Mouse (Mus musculus) olfactory bulb, adult 2 months (tissue): ENCODE results near the gene Nt5c2. TPM values are rescaled to one million over a fixed set of nuclear protein-coding genes. Genes with fewer than 3 reads are reported as not detected.

Experiments used
- H3K27ac ChIP-seq: fragments of 200-500 bp; 2 replicates; pipeline ENCODE4 v1.5.1; 2012; ENCODE audit warnings: low read depth, low read length; ENCODE audit not compliant: insufficient read depth
- H3K4me1 ChIP-seq: fragments of 200-500 bp; 2 replicates; pipeline ENCODE4 v1.6.1; 2012; ENCODE audit warnings: low read length; ENCODE audit not compliant: control insufficient read depth, insufficient read depth
- H3K4me3 ChIP-seq: fragments of 200-500 bp; 2 replicates; pipeline ENCODE4 v1.5.1; 2012; ENCODE audit warnings: mild to moderate bottlenecking, low read depth, low read length, moderate library complexity; ENCODE audit not compliant: insufficient read depth
- CTCF ChIP-seq: fragments of 200-500 bp; IDR thresholded peaks from 2 replicates; pipeline ENCODE4 v1.5.1; 2012; ENCODE audit warnings: low read depth, mild to moderate bottlenecking, low read length, moderate library complexity; ENCODE audit not compliant: insufficient read depth
- POLR2A ChIP-seq: fragments of 200-500 bp; IDR thresholded peaks from 2 replicates; pipeline ENCODE4 v1.6.1; 2012; ENCODE audit warnings: mild to moderate bottlenecking, low read depth, low read length, moderate library complexity; ENCODE audit not compliant: insufficient read depth
- WGBS: fragments of 180-500 bp; shearing (Covaris S2); methylation state at CpG from one replicate; pipeline ENCODE4 v1.1.7; 2018; 5-methylcytosine and 5-hydroxymethylcytosine counted together
- polyA plus RNA-seq: library from polyadenylated mRNA; stranded (reverse); fragments of >200 nt; gene quantifications from 2 replicates; pipeline ENCODE4 v1.2.4, GENCODE M21; 2012; ENCODE audit warnings: low replicate concordance; ENCODE audit not compliant: missing spikeins, insufficient read depth, insufficient read length

Gene Nt5c2
- polyA plus RNA-seq, 1 experiment: not detected

- H3K4me1 ChIP-seq: peaks cover 27% of the 10 kb centered on the region
- WGBS: 73% methylated on average over 3 of the region's 3 CpGs
Measured at GRCm38 (mm10) chr19:46836085-46836484, 178.9 kb downstream of the Nt5c2 start.

DNA sequence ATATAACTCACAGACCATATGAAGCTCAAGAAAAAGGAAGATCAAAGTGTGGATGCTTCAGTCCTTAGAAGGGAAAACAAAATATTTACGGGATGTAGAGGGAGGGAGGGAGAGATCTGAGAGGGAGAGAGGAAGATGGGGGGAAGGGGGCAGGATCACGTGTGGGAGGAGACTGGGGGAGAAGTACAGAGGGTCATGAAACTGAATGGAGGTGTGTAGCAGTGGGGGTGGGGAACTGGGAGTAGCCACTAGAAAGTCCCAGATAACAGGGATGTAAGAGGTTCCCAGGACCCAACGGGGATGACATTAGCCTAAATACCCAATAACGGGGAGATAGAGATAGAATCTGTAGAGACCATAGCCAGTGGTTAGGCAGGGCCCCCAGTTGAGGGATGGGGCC is 179.6 kb downstream of the Nt5c2 start:
- TF ChIP-seq POLR2A (no peak), CTCF (no peak)
- Histone ChIP-seq H3K4me1 (peaks cover 31% of the 10 kb centered on the region), H3K4me3 (no peak overlapping the region), H3K27ac (no peak overlapping the region)
- WGBS: 82% methylated on average over 4 of the region's 4 CpGs

More at GRCm38 (mm10) chr19:46836085-46836484, 178.9 kb downstream of the Nt5c2 start:
- Histone ChIP-seq H3K27ac (no peak overlapping the region), H3K4me3 (no peak overlapping the region)
- no peak for TF ChIP-seq POLR2A
- no peak for TF ChIP-seq CTCF

GRCm38 (mm10) chr19:46834301-46834700 is 180.7 kb downstream of the Nt5c2 start:
- 61% methylated on average over 5 of the region's 5 CpGs for WGBS
- Histone ChIP-seq H3K27ac (no peak overlapping the region), H3K4me1 (peaks cover 29% of the 10 kb centered on the region), H3K4me3 (no peak overlapping the region)
- no peak for TF ChIP-seq POLR2A
- no peak for TF ChIP-seq CTCF

Other genes starting within 250 kb of the Nt5c2 start
- gene Ina, start 455 bp downstream of the Nt5c2 start, polyA plus RNA-seq: not detected in 2 replicates
- not detected in 2 replicates for gene Pcgf6, start 35.8 kb upstream of the Nt5c2 start, polyA plus RNA-seq
- gene Taf5, start 52.6 kb upstream of the Nt5c2 start, polyA plus RNA-seq: not detected in 2 replicates
- not detected in 2 replicates for gene Usmg5, start 75.5 kb upstream of the Nt5c2 start, polyA plus RNA-seq
- not detected in 2 replicates for gene Pdcd11, start 75.6 kb upstream of the Nt5c2 start, polyA plus RNA-seq
- gene Calhm2, start 123.1 kb upstream of the Nt5c2 start, polyA plus RNA-seq: not detected in 2 replicates
- not detected in 2 replicates for gene Calhm1, start 129.1 kb upstream of the Nt5c2 start, polyA plus RNA-seq
- gene Calhm3, start 142.6 kb upstream of the Nt5c2 start, polyA plus RNA-seq: not detected in 2 replicates
- gene Neurl1a, start 163.7 kb upstream of the Nt5c2 start, polyA plus RNA-seq: not detected in 2 replicates